Mouse (Mus musculus) erythroblast, embryonic 14.5 days (primary cell): ENCODE results near the gene Emsy.

Source experiments
- GATA1 ChIP-seq: IDR thresholded peaks from 2 replicates; pipeline ENCODE4 v1.6.1; 2012; ENCODE audit warnings: low read length, inconsistent platforms, mixed read lengths
- TAL1 ChIP-seq: IDR thresholded peaks from 3 replicates; pipeline ENCODE4 v1.6.1; 2012; ENCODE audit warnings: low read length, inconsistent platforms, mixed read lengths

DNA sequence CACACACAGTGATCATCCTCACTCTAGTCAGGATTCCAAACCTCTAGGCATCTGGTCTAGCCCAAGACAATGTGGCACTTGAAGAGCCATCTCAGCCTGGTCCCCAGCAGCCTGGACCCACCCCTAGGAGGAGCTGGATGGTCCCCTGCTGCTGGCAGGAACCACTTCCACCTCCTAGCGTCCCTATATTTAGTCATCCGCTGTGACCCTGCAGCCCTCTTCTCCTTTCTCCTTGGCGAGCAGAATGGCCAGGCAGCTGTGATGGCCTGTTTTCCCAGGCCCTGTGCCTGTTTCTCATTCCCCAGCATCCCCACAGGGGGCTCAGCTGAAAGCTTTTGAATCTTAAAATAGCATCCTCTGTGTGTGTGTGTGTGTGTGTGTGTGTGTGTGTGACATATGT is 107.7 kb downstream of the Emsy start:
- TF ChIP-seq TAL1 = no peak
- TF ChIP-seq GATA1 = no peak
